Mouse (Mus musculus) midbrain, embryonic 13.5 days (tissue): ENCODE measurements at regions not wholly inside any gene's neighbourhood (a gene's known extent, or its start where the extent isn't known, plus 50 kb on each side); places are given as distances from the start of the nearest gene placed in this dataset.

Experiments
- ATAC-seq: fragments of 200-750 bp; cut with Nextera tagmentation; 2 replicates; pipeline ENCODE4 v1.8.0; 2017; ENCODE audit warnings: mild to moderate bottlenecking, moderate TSS enrichment, moderate library complexity
- H3K27ac ChIP-seq: fragments of 300-500 bp; sonication (generic); 2 replicates; pipeline ENCODE4 v1.5.1; 2015; ENCODE audit warnings: inconsistent platforms, mild to moderate bottlenecking, moderate library complexity
- H3K27me3 ChIP-seq: fragments of 300-500 bp; sonication (generic); 2 replicates; pipeline ENCODE4 v1.6.1; 2015; ENCODE audit warnings: mild to moderate bottlenecking, inconsistent platforms
- H3K36me3 ChIP-seq: fragments of 300-500 bp; sonication (generic); 2 replicates; pipeline ENCODE4 v1.6.1; 2015; ENCODE audit warnings: mild to moderate bottlenecking, inconsistent platforms
- H3K4me1 ChIP-seq: fragments of 300-500 bp; sonication (generic); replicated peaks from 2 replicates; pipeline ENCODE4 v1.6.1; 2015; ENCODE audit warnings: inconsistent platforms
- H3K4me2 ChIP-seq: fragments of 300-500 bp; sonication (generic); replicated peaks from 2 replicates; pipeline ENCODE4 v1.6.1; 2015; ENCODE audit warnings: moderate library complexity, mild to moderate bottlenecking, inconsistent platforms
- H3K4me3 ChIP-seq: fragments of 300-500 bp; sonication (generic); replicated peaks from 2 replicates; pipeline ENCODE4 v1.5.1; 2015; ENCODE audit warnings: mild to moderate bottlenecking, inconsistent platforms
- H3K9ac ChIP-seq: fragments of 300-500 bp; sonication (generic); replicated peaks from 2 replicates; pipeline ENCODE4 v1.6.1; 2015; ENCODE audit warnings: mild to moderate bottlenecking, inconsistent platforms
- H3K9me3 ChIP-seq: fragments of 300-500 bp; sonication (generic); 2 replicates; pipeline ENCODE4 v1.6.1; 2016; ENCODE audit warnings: mild to moderate bottlenecking, inconsistent platforms
- WGBS: fragments of 180-500 bp; shearing (Covaris S2); methylation state at CpG from one replicate; pipeline ENCODE4 v1.1.7; 2015; 5-methylcytosine and 5-hydroxymethylcytosine counted together

- no peak overlapping the region for H3K4me2 ChIP-seq
- no peaks in the 10 kb centered on the region for H3K9me3 ChIP-seq
- no peaks in the 10 kb centered on the region for H3K36me3 ChIP-seq
- H3K27ac ChIP-seq, result no peak overlapping the region
- 92% methylated on average over 10 of the region's 10 CpGs for WGBS
- no peak for ATAC-seq
- H3K27me3 ChIP-seq, result no peaks in the 10 kb centered on the region
- H3K4me3 ChIP-seq, result no peak overlapping the region
- H3K4me1 ChIP-seq, result no peaks in the 10 kb centered on the region
- H3K9ac ChIP-seq, result no peak overlapping the region
Observed at GRCm38 (mm10) chr14:104937083-104937864, 239.9 kb downstream of the Rbm26 start.

DNA sequence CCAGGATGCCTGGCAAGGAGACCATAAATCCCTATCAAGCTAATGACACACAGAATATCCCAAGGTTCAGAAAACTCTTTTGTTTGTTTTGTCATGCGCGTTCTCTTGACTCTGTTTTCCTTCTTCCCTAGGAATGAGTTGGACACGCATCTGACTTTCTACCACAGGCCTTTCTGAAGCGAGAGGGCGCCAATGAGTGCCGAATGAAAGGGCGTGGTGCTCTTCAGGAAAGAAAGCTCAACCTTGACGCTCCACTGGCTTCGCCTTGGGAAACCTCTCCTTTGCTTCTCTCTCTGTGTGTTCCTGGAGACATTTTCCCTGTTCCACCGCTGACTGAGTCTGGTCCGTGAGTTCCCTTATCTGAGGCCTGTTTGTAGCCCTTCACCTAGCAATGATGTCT is 241.2 kb downstream of the Rbm26 start:
- 63% methylated on average over 11 of the region's 11 CpGs for WGBS
- Histone ChIP-seq H3K4me2 (no peak overlapping the region), H3K36me3 (no peaks in the 10 kb centered on the region), H3K27ac (no peak overlapping the region), H3K4me3 (no peak overlapping the region), H3K27me3 (no peaks in the 10 kb centered on the region), H3K9ac (no peak overlapping the region), H3K4me1 (no peaks in the 10 kb centered on the region), H3K9me3 (no peaks in the 10 kb centered on the region)
- no peak for ATAC-seq

DNA sequence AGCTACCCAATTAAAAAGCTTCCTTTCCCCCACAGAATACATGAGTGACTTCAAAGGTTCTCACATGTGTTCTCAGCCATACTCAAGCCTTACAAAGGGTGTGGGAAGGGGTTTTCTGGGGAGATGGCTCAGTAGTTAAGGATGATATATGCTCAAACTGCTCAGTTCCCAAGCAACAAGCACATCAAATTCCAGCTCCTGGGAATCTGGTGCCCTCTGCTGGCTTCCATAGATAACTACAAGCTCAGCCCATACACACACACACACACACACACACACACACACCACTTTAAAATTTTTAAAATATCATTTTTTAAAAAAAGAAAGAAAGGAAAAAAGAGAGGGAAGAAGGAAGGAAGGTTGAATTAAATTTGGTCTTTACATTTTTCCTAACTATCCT is 271.4 kb downstream of the Rbm26 start:
- Histone ChIP-seq H3K9me3 (no peaks in the 10 kb centered on the region), H3K4me3 (no peak overlapping the region), H3K4me2 (no peak overlapping the region), H3K27me3 (no peaks in the 10 kb centered on the region), H3K9ac (no peak overlapping the region), H3K27ac (no peak overlapping the region), H3K4me1 (no peaks in the 10 kb centered on the region), H3K36me3 (no peaks in the 10 kb centered on the region)
- ATAC-seq, result no peak

DNA sequence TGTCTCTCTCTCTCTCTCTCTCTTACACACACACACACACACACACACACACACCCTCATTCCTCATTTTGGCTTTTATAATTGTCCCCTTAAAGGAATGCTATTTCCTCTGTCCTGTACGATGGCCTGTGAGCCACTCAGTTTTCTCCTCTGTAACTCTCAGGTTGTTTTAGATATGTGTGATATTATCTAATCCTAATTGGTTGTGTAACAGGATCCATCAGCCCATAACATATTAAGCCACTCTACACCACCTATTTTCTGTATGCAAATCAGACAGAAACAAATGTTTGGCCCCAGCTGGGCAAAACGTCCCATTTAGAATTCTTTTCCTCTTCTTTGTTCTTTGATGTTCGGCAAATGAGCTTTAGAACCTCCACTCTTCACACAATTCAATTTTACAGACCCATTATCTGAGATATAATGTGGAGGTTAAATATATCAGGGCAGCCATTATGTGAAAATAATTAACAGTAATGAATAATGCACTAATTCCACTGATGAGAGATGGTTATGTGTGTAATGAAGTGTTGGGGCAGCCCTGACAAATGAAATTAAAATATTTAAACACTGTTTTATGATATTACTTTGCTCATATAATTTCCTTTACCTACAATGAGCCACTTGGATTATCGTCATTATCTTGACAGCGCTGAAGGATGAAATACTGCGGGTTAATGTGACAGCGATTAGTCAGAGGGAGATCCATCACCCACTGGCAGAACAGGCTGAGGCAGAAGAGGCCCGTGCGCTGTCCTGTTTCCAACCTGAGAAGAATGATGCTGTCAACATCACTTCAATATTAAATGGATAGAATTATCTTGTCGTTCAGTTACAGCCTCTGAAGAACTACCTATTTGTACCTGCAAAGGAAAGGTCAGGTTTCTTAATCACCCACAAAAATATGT is 274.8 kb downstream of the Rbm26 start:
- no peak overlapping the region for H3K4me2 ChIP-seq
- no peak overlapping the region for H3K9ac ChIP-seq
- no peaks in the 10 kb centered on the region for H3K4me1 ChIP-seq
- no peak overlapping the region for H3K4me3 ChIP-seq
- 61% methylated on average over 10 of the region's 10 CpGs for WGBS
- 0 out of 2 replicates have a peak, but pooled peaks have one; percentile 63 for ATAC-seq
- no peaks in the 10 kb centered on the region for H3K9me3 ChIP-seq
- H3K27me3 ChIP-seq, result no peaks in the 10 kb centered on the region
- no peak overlapping the region for H3K27ac ChIP-seq
- H3K36me3 ChIP-seq, result no peaks in the 10 kb centered on the region

DNA sequence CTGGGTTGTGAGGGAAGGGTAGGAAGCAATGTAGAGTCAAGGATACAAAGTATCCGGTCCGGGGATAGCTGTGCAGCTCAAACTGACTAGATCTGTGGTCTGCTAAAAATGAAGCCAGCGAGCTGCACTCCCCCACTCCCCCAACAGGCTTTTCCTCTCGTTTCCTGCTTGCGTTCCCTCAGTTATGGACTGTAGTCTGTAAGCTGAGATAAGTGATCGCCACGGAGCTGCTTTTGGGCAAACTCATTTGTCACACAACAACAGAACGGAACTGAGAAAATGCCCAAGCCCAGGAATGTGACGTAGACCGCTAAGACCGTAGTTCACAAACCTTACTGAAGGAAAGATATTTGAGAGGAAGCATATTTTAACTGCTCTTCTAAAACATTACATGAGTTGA is 276.1 kb downstream of the Rbm26 start:
- Histone ChIP-seq H3K4me1 (no peaks in the 10 kb centered on the region), H3K36me3 (no peaks in the 10 kb centered on the region), H3K27me3 (no peaks in the 10 kb centered on the region), H3K27ac (no peak overlapping the region), H3K9ac (no peak overlapping the region), H3K4me2 (no peak overlapping the region), H3K4me3 (no peak overlapping the region), H3K9me3 (no peaks in the 10 kb centered on the region)
- 83% methylated on average over 11 of the region's 11 CpGs for WGBS
- ATAC-seq, result no peak

GRCm38 (mm10) chr14:104871203-104871602 is 305.9 kb downstream of the Rbm26 start:
- peaks cover 4% of the 10 kb centered on the region; the same call in 1 of the 2 replicates for H3K4me1 ChIP-seq
- no peak overlapping the region for H3K9ac ChIP-seq
- no peak overlapping the region for H3K4me2 ChIP-seq
- no peaks in the 10 kb centered on the region for H3K36me3 ChIP-seq
- no peak overlapping the region for H3K4me3 ChIP-seq
- no peak for ATAC-seq
- WGBS, result 75% methylated on average over 3 of the region's 3 CpGs
- no peaks in the 10 kb centered on the region for H3K9me3 ChIP-seq
- no peaks in the 10 kb centered on the region for H3K27me3 ChIP-seq
- no peak overlapping the region for H3K27ac ChIP-seq

DNA sequence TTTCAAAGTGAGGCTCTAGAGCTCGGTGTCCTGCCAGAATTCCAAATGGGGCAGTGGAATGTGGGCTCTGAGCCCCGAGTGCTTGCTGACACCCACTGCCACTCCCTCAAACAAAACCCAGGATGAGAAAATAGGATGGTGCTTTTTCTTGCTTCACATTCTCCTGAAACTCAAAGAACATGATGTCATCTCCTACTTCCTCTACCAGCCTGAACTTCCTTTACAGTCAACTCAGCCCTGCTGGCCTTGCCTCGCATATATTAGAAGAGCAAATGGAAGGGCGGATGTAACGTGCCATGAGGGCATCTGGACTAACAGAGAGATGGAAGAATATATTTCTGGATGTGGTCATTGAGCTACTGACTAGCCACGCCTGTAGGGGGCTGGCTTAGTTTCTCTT is 309.6 kb downstream of the Rbm26 start:
- Histone ChIP-seq H3K9me3 (no peaks in the 10 kb centered on the region), H3K27ac (no peak overlapping the region), H3K4me1 (peaks cover 6% of the 10 kb centered on the region; the same call in 1 of the 2 replicates), H3K4me3 (no peak overlapping the region), H3K36me3 (no peaks in the 10 kb centered on the region), H3K4me2 (no peak overlapping the region), H3K27me3 (no peaks in the 10 kb centered on the region), H3K9ac (no peak overlapping the region)
- WGBS, result 84% methylated on average over 6 of the region's 6 CpGs
- ATAC-seq, result no peak

DNA sequence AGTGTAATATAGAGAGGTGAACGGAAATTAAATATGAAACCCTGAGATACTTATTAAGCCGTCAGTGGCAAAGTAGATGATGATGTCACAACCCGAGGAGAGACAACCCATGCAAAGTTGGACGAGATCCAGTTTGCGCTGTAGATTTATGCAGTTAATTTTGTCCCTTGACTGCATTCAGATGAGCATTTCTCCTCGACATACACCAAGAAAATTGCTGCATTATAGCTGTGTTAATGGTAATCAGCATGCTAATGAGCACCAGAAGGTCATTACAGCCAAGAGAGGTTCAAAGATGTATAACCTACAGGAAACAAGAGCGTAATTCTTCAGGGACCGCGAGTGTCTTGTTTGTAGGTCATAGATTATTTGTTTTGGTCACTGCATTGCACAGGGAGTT is 313.2 kb downstream of the Rbm26 start:
- no peak overlapping the region for H3K4me3 ChIP-seq
- 0 out of 2 replicates have a peak, but pooled peaks have one; percentile 43 for ATAC-seq
- 0 out of 2 replicates have a peak, but pooled peaks cover 2% of the 10 kb centered on the region for H3K4me1 ChIP-seq
- H3K27ac ChIP-seq, result no peak overlapping the region
- WGBS, result 69% methylated on average over 9 of the region's 9 CpGs
- H3K9me3 ChIP-seq, result no peaks in the 10 kb centered on the region
- H3K9ac ChIP-seq, result no peak overlapping the region
- no peak overlapping the region for H3K4me2 ChIP-seq
- no peaks in the 10 kb centered on the region for H3K36me3 ChIP-seq
- no peaks in the 10 kb centered on the region for H3K27me3 ChIP-seq

- no peak for ATAC-seq
- Histone ChIP-seq H3K9me3 (no peaks in the 10 kb centered on the region), H3K4me2 (no peak overlapping the region), H3K4me3 (no peak overlapping the region), H3K4me1 (no peaks in the 10 kb centered on the region), H3K27ac (no peak overlapping the region), H3K27me3 (no peaks in the 10 kb centered on the region), H3K36me3 (no peaks in the 10 kb centered on the region), H3K9ac (no peak overlapping the region)
- WGBS, result 68% methylated on average over 1 of the region's 1 CpGs
Observed at GRCm38 (mm10) chr14:104855913-104856312, 321.2 kb downstream of the Rbm26 start.

GRCm38 (mm10) chr14:104849274-104849673 is 326.8 kb upstream of the Rnf219 start:
- Histone ChIP-seq H3K9me3 (no peaks in the 10 kb centered on the region), H3K27ac (no peak overlapping the region), H3K4me2 (no peak overlapping the region), H3K4me1 (no peaks in the 10 kb centered on the region), H3K4me3 (no peak overlapping the region), H3K27me3 (no peaks in the 10 kb centered on the region), H3K9ac (no peak overlapping the region), H3K36me3 (no peaks in the 10 kb centered on the region)
- WGBS, result 89% methylated on average over 4 of the region's 4 CpGs
- ATAC-seq, result no peak

DNA sequence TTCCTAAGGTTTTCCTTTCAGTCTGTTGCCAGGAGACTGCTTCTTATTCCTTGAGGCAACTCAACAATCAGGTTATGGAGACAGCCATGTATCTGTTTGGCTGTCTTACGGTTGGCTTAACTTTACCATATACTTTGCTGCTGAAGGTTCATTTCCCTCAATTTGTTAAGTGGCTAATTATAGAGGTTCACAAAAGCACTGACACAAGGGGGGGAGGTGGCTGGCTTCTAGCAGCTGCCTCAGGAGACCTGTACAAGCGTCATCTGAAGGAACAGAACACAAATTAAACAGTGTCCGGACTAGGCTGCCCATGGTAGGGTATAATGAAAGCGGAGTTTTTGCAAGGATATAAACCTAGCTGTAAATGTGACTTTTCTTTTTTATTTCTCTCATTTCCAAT is 305.0 kb upstream of the Rnf219 start:
- Histone ChIP-seq H3K27ac (no peak overlapping the region), H3K36me3 (no peaks in the 10 kb centered on the region), H3K9me3 (no peaks in the 10 kb centered on the region), H3K9ac (no peak overlapping the region), H3K4me1 (peaks cover 8% of the 10 kb centered on the region), H3K4me3 (no peak overlapping the region), H3K4me2 (no peak overlapping the region), H3K27me3 (no peaks in the 10 kb centered on the region)
- ATAC-seq, result no peak
- WGBS, result 58% methylated on average over 4 of the region's 4 CpGs

- H3K9me3 ChIP-seq, result no peaks in the 10 kb centered on the region
Observed at GRCm38 (mm10) chr14:104824926-104825325, 302.5 kb upstream of the Rnf219 start.

More at GRCm38 (mm10) chr14:104824926-104825325, 302.5 kb upstream of the Rnf219 start:
- Histone ChIP-seq H3K36me3 (no peaks in the 10 kb centered on the region), H3K9ac (no peak overlapping the region), H3K4me3 (no peak overlapping the region), H3K27me3 (no peaks in the 10 kb centered on the region), H3K4me2 (no peak overlapping the region), H3K27ac (no peak overlapping the region), H3K4me1 (peaks cover 8% of the 10 kb centered on the region)
- ATAC-seq, result no peak
- 58% methylated on average over 1 of the region's 1 CpGs for WGBS
